Mouse (Mus musculus) ES-Bruce4 (cell line): ENCODE data around the gene Fos.

ENCODE experiments used
- CTCF ChIP-seq: IDR thresholded peaks from one replicate; pipeline ENCODE4 v1.8.1; 2011; ENCODE audit warnings: low read depth, low read length
- EP300 ChIP-seq: IDR thresholded peaks from 2 replicates; pipeline ENCODE4 v1.6.1; 2011; ENCODE audit warnings: low read depth, low read length; ENCODE audit not compliant: insufficient read depth

GRCm38 (mm10) chr12:85434526-85434925, 39.2 kb upstream of the Fos start:
- TF ChIP-seq CTCF: no peak
- TF ChIP-seq EP300: no peak
